Mouse (Mus musculus) embryonic fibroblast, embryonic 13.5 days (primary cell): Measurements from ENCODE around the gene Fabp3.

ENCODE experiments used
- CTCF ChIP-seq: IDR thresholded peaks from 2 replicates; pipeline ENCODE4 v1.5.1; 2011; ENCODE audit warnings: mild to moderate bottlenecking, control low read depth, low read length, moderate library complexity, borderline replicate concordance; ENCODE audit not compliant: insufficient read depth
- POLR2A ChIP-seq: IDR thresholded peaks from 2 replicates; pipeline ENCODE4 v1.6.1; 2011; ENCODE audit warnings: low read depth, mild to moderate bottlenecking, control low read depth, low read length, moderate library complexity

DNA sequence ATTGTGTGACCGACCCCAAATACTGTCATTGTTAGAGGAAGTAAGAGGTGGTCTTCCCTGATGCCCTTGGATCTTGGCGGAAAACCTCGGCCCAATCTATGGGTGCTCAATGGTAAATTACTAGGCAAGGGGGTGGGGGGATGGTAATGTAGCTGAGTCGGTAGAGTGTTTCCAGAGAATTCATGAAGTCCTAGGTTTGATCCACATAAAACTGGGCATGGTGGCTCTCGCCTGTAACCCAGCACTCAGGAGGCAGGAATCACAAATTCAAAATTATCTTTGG is 32.6 kb upstream of the Fabp3 start:
- TF ChIP-seq CTCF (no peak), POLR2A (no peak)
